Mouse (Mus musculus) hindlimb bud, embryonic 11.5 days (tissue): Measurements from ENCODE around the gene Usp8.

Experiments used
- DNase-seq: peaks from one replicate; pipeline ENCODE4 v3.0.0-alpha.2; 2012; ENCODE audit warnings: low read depth, low spot score; ENCODE audit errors: extremely low spot score

Gene Usp8

DNA sequence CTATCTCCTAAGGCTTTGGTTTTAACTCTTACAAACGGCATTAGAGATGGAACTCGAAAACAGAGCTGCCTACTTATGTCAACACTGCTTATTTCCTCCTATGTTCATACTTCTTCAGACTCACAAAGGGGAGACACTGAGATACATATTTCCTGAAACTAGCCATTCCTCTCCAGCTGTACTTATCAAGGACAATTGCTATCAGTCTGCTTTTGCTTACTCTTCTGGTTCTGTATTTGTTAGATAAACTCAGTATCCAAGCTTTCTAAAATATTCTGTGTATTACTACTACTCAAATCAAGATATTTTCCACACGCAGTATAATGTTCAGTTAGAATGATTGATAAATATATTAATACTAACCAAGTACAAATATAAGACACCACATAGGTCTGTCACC lies 94.9 kb downstream of the Usp8 start:
- DNase-seq = no peak
